Mouse (Mus musculus) liver, embryonic 12.5 days (tissue): ENCODE measurements around the gene Lmod1. TPM values are rescaled to one million over a fixed set of nuclear protein-coding genes. Genes with fewer than 3 reads are reported as not detected.
A peak's percentile ranks its signal among the peaks of the same experiment; 100 is the strongest.

Experiments used
- ATAC-seq: fragments of 200-750 bp; cut with Nextera tagmentation; 2 replicates; pipeline ENCODE4 v1.8.0; 2017; ENCODE audit warnings: moderate number of reproducible peaks, mild to moderate bottlenecking, moderate library complexity
- H3K27ac ChIP-seq: fragments of 300-500 bp; sonication (generic); 2 replicates; pipeline ENCODE4 v1.5.1; 2016; ENCODE audit warnings: mild to moderate bottlenecking
- H3K27me3 ChIP-seq: fragments of 300-500 bp; sonication (generic); replicated peaks from 2 replicates; pipeline ENCODE4 v1.6.1; 2016; ENCODE audit warnings: mild to moderate bottlenecking, moderate library complexity
- H3K36me3 ChIP-seq: fragments of 300-500 bp; sonication (generic); 2 replicates; pipeline ENCODE4 v1.6.1; 2016; ENCODE audit warnings: mild to moderate bottlenecking, moderate library complexity
- H3K4me1 ChIP-seq: fragments of 300-500 bp; sonication (generic); 2 replicates; pipeline ENCODE4 v1.6.1; 2016
- H3K4me2 ChIP-seq: fragments of 300-500 bp; sonication (generic); 2 replicates; pipeline ENCODE4 v1.6.1; 2016; ENCODE audit warnings: mild to moderate bottlenecking, moderate library complexity
- H3K4me3 ChIP-seq: fragments of 300-500 bp; sonication (generic); 2 replicates; pipeline ENCODE4 v1.5.1; 2016; ENCODE audit warnings: mild to moderate bottlenecking, moderate library complexity
- H3K9ac ChIP-seq: fragments of 300-500 bp; sonication (generic); 2 replicates; pipeline ENCODE4 v1.6.1; 2016; ENCODE audit warnings: mild to moderate bottlenecking, moderate library complexity
- H3K9me3 ChIP-seq: fragments of 300-500 bp; sonication (generic); replicated peaks from 2 replicates; pipeline ENCODE4 v1.6.1; 2016; ENCODE audit warnings: mild to moderate bottlenecking, moderate library complexity
- WGBS: fragments of 180-500 bp; shearing (Covaris S2); methylation state at CpG from one replicate; pipeline ENCODE4 v1.1.7; 2016; ENCODE audit not compliant: insufficient replicate concordance; 5-methylcytosine and 5-hydroxymethylcytosine counted together
- polyA plus RNA-seq: library from polyadenylated mRNA; unstranded; fragments of >200 nt; fragmentation: Nextera tagmentation; extraction: Ambion mirVana; gene quantifications from 2 replicates; pipeline ENCODE4 v1.2.1, GENCODE M21; 2016

Lmod1 gene
- polyA plus RNA-seq = 0.11 and 0.12 TPM in 2 replicates

DNA sequence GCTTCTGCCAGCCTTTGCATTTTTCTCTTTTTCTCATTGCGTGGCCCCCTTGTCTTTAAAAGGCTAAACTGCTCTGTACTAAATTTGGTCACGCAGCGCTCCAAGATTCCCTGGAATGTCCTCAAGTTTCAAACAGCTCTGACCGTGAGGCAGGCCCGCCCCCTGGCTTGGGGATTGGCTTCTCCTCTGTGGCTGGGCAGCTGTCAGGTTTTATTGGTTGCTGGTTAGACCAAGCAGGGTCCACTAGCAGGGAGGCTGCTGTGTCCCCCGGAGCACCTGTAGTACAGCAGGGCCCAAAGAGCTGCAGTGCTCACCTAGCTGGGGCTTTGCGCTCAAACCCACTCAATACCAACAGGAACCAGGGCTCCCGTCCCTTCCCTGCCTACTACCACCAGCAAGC is at the start of gene Lmod1:
Lmod1 (plus strand) TSS at position 237 of the 400 bp plus-strand sequence.
- WGBS = 28% methylated on average over 8 of the region's 8 CpGs
- no peaks in the 10 kb centered on the region for H3K4me1 ChIP-seq
- no peak within 1 kb of the TSS for H3K4me3 ChIP-seq
- no peaks in the 10 kb centered on the region for H3K36me3 ChIP-seq
- H3K27ac ChIP-seq = no peak within 1 kb of the TSS
- H3K9me3 ChIP-seq = no peaks in the 10 kb centered on the region
- no peak within 1 kb of the TSS for H3K4me2 ChIP-seq
- peaks cover 53% of the 10 kb centered on the region for H3K27me3 ChIP-seq
- ATAC-seq = no peak
- H3K9ac ChIP-seq = no peak within 1 kb of the TSS

DNA sequence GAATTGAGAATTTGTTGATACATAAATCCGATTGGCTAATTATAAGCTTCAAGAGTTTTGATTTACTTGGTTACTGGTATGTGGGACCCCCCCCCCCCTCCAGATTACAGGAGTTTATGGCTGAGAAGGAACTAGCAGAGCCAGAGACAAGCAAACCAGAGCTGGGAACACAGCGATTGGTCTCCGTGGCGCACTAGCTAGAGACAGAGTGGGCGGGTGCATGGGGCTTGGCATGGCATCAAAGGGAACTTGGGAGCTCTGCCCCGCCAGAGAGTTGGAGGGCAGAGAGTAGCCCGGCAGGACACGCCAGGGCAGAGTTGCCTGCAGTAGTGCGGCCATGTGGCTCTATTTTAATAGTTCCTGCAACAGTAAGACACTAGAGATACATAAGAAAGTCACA is 44.0 kb upstream of the Lmod1 start:
- Histone ChIP-seq H3K9ac (no peak overlapping the region), H3K27me3 (0 out of 2 replicates have a peak, but pooled peaks cover 6% of the 10 kb centered on the region), H3K27ac (no peak overlapping the region), H3K4me2 (no peak overlapping the region), H3K4me1 (peaks cover 24% of the 10 kb centered on the region), H3K36me3 (peaks cover 34% of the 10 kb centered on the region), H3K9me3 (no peaks in the 10 kb centered on the region), H3K4me3 (no peak overlapping the region)
- WGBS = 86% methylated on average over 9 of the region's 9 CpGs
- ATAC-seq = no peak

DNA sequence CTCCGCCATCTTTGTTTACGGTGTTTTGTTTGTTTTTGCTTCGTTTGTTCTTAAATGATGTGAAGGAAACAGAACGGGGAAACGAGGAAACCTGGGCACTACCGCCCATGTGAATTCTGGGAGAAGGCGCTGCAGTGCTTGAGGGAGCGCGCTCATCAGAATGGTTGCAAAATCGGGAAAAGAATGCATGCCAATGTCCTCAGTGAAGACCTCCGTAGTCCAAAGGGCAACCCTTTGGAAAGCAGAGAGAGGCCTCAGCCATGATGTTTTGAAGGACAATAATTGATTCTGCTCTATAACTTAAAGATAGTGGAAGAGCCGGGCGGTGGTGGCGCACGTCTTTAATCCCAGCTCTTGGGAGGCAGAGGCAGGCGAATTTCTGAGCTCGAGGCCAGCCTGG is 42.8 kb upstream of the Lmod1 start:
- Histone ChIP-seq H3K4me3 (0 out of 2 replicates have a peak overlapping the region, but pooled peaks have one; percentile 79), H3K36me3 (peaks cover 23% of the 10 kb centered on the region), H3K4me1 (peaks cover 24% of the 10 kb centered on the region), H3K9ac (no peak overlapping the region), H3K27ac (no peak overlapping the region), H3K27me3 (0 out of 2 replicates have a peak, but pooled peaks cover 6% of the 10 kb centered on the region), H3K9me3 (no peaks in the 10 kb centered on the region), H3K4me2 (peak overlapping the region; percentile 98)
- 90% methylated on average over 17 of the region's 17 CpGs for WGBS
- no peak for ATAC-seq

DNA sequence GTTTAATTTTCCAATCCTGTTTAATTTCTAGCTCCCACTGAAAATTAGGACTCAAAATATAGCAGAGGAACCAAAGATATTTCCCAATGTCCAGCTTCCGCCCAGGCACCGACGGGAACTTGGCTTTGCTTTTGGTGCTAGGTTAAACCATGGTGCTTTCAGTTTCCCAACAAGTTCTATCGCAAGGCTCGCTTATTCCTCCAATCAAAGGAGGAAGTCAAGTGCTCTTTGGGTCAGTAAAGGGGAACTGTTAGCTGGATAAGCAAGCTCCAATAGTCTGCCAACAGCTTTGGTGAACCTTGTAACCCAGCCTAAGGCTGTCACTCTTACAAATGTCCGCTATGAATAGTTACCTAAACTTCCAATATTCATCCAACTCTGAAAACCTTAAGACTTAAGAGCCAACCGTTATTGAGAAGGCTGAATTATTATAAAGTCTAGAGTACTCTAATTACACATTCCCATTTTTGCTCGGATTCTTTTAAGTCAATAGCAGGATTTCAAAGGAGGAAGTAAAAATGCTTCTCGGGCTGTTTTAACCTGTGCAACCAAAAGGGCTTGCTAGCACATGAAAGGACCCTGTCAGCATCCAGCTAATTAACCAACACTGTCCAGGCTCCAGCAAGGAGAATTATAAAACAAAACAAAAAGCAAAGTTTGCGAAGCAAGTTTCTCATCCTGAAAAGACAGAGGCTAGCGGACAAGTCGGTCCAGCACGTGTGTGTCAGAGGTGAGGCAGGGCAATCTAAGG is 41.9 kb upstream of the Lmod1 start:
- peaks cover 18% of the 10 kb centered on the region for H3K36me3 ChIP-seq
- 12% methylated on average over 13 of the region's 13 CpGs for whole genome bisulfite sequencing
- peak overlapping the region; percentile 79 for H3K4me3 ChIP-seq
- no peaks in the 10 kb centered on the region for H3K9me3 ChIP-seq
- H3K27ac ChIP-seq = peak overlapping the region; percentile 73
- peaks cover 24% of the 10 kb centered on the region for H3K4me1 ChIP-seq
- H3K9ac ChIP-seq = peak overlapping the region; percentile 82
- 0 out of 2 replicates have a peak, but pooled peaks cover 6% of the 10 kb centered on the region for H3K27me3 ChIP-seq
- H3K4me2 ChIP-seq = peak overlapping the region; percentile 98
- ATAC-seq = no peak; the same call in 1 of the 2 replicates

DNA sequence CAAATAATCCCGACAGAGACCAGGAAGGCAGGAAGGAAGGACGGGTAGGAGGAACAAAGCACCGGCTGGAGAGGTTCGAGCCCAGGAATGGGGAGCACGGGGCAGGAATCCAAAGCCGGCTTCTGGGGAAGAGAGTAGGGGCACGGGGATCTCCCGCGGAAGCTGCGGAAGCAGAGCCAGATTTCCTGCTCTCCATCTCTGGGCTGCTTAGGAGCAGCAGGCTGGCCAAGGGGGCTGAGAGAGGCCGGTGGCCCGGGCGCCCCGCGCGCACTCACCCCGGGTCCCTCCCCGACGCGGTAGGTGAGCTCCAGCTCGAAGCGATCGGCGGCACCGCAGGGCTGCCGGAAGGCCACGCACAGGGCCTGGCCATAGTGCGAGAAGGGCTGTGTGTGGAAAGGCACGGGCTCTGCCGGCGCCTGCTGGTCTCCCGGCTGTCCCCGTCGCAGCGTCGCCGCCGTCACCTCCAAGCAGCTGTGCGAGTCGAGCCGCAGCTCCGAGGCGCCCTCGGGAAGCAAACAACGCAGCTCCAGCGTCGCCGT is 41.3 kb upstream of the Lmod1 start:
- H3K9me3 ChIP-seq = no peaks in the 10 kb centered on the region
- peak overlapping the region; percentile 98 for H3K4me2 ChIP-seq
- under 1% methylated on average over 47 of the region's 48 CpGs for WGBS
- peak overlapping the region; percentile 82 for H3K9ac ChIP-seq
- H3K27me3 ChIP-seq = 0 out of 2 replicates have a peak, but pooled peaks cover 6% of the 10 kb centered on the region
- H3K4me3 ChIP-seq = peak overlapping the region; percentile 79
- peaks cover 13% of the 10 kb centered on the region for H3K36me3 ChIP-seq
- H3K4me1 ChIP-seq = peaks cover 24% of the 10 kb centered on the region
- peak; percentile 68 for ATAC-seq
- peak overlapping the region; percentile 73 for H3K27ac ChIP-seq

DNA sequence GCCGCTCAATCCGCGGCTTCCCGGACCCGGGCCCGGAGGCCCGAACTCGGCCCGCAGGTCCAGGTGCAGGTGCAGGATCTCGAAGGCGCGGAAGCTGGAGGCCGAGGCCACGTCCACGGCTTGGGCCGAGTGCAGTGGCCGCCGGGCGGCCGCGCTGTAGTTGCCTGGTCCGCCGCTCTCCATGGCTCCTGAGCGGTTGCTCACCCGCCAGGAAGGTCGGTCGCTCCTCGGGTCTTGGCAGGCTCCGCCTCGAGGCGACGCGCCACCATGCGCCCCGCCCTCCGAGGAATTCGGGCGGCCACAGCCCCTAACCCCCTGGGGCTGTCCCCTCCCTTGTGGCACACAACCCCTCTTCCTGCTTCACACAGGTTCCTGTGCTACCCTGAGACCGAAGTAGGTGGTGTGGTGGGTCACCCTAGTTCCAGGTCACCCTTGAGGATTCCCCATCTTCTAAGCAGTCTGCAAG is 40.7 kb upstream of the Lmod1 start, which contains the start of gene Rnpep:
Rnpep (minus strand) TSS at position 259 of the 466 bp plus-strand sequence.
- Histone ChIP-seq H3K36me3 (peaks cover 8% of the 10 kb centered on the region), H3K4me1 (peaks cover 24% of the 10 kb centered on the region), H3K9me3 (no peaks in the 10 kb centered on the region), H3K4me3 (peak within 1 kb of the TSS; percentile 79), H3K27ac (peak within 1 kb of the TSS; percentile 73), H3K9ac (peak within 1 kb of the TSS; percentile 82), H3K27me3 (0 out of 2 replicates have a peak, but pooled peaks cover 6% of the 10 kb centered on the region), H3K4me2 (peak within 1 kb of the TSS; percentile 98)
- peak; percentile 75 for ATAC-seq
- 3% methylated on average over 39 of the region's 39 CpGs for WGBS

DNA sequence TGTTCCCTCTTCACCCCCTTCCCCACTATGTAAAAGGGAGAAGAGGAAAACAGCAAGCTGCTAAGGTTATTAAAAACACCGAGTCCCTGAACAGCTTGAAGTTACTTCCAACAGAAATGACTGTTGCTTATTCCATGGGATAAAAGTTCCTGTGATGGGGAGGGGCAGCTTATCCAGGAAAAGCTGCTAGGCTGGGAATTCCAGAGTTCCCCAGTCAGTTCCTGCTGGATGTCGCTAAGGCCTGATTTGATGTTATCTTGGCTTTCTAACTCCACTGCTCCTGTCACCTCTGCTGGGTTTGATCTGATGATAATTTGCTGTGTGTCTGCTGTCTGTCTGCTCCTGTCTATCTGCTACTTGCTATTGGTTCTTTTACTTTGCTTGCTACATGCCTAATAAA is 38.3 kb upstream of the Lmod1 start:
- Histone ChIP-seq H3K9ac (no peak overlapping the region), H3K9me3 (no peaks in the 10 kb centered on the region), H3K36me3 (no peaks in the 10 kb centered on the region), H3K27me3 (0 out of 2 replicates have a peak, but pooled peaks cover 6% of the 10 kb centered on the region), H3K4me1 (peaks cover 24% of the 10 kb centered on the region), H3K27ac (no peak overlapping the region), H3K4me2 (no peak overlapping the region), H3K4me3 (no peak overlapping the region)
- ATAC-seq = no peak
- WGBS = 51% methylated on average over 2 of the region's 2 CpGs

DNA sequence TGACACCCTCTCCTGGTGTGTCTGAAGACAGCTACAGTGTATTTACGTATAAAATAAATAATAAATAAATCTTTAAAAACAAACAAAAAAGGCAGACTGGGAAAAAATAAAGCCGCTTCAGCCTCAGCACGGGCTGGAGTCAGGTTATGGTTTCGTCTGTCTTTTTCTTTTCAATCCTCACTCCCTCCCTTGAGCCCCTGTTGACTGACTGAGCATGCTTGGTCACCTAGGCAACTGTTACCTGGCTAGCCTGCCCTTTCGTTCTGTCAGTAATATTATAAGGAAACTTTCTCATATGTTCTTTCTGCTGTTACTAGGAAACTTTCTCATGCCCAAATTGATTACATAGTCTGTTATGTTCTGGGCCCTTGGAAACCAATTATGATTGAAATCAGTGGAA is 33.7 kb upstream of the Lmod1 start:
- H3K4me3 ChIP-seq = no peak overlapping the region
- 79% methylated on average over 5 of the region's 5 CpGs for WGBS
- H3K9ac ChIP-seq = no peak overlapping the region
- H3K4me1 ChIP-seq = no peaks in the 10 kb centered on the region
- no peak overlapping the region for H3K4me2 ChIP-seq
- no peaks in the 10 kb centered on the region for H3K9me3 ChIP-seq
- no peaks in the 10 kb centered on the region for H3K27me3 ChIP-seq
- no peak for ATAC-seq
- H3K36me3 ChIP-seq = peaks cover 17% of the 10 kb centered on the region
- no peak overlapping the region for H3K27ac ChIP-seq

DNA sequence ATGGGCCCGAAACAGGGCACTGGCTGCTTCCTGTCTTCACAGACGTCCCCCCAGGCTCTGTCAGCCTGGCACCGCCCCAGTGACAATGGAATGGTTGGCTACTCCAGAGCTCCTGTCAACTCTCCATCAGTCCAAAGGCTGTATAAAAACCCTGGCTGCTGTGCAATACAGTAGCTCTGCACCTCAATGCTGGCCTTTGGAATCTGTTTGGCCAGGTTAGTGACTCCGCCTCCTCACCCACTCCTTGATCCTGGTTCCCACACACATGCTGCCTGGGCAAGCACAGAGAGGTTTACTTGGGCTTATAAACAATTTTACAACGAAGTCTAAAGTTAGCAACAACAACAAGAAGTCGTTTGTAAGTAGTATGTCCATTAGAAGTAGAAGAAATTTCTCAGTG is 13.3 kb upstream of the Lmod1 start:
- Histone ChIP-seq H3K4me3 (no peak overlapping the region), H3K9ac (no peak overlapping the region), H3K4me1 (peaks cover 32% of the 10 kb centered on the region), H3K36me3 (peaks cover 44% of the 10 kb centered on the region), H3K4me2 (0 out of 2 replicates have a peak overlapping the region, but pooled peaks have one; percentile 1), H3K27ac (no peak overlapping the region), H3K27me3 (no peaks in the 10 kb centered on the region), H3K9me3 (no peaks in the 10 kb centered on the region)
- no peak for ATAC-seq
- WGBS = 76% methylated on average over 6 of the region's 6 CpGs

DNA sequence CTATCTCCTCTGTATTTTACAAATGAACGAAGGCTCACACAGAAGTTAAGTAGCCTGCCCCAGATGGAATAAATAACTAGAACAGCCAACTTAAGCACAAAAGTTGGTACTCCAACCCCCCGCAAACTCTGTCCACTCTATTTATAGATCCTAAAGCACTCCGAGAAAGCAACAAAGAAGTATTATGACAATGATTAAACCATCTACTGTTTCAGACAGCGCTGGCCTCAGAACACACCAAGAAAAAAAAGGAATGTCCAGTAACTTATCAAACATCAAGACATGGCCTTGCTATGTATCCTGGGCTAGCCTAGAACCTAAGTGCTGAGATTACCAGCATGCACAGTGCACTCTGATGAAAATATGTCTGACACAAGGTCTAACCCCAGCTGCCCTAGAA is 12.4 kb upstream of the Lmod1 start:
- Histone ChIP-seq H3K9ac (peak overlapping the region; percentile 83), H3K4me1 (peaks cover 32% of the 10 kb centered on the region), H3K9me3 (no peaks in the 10 kb centered on the region), H3K27me3 (no peaks in the 10 kb centered on the region), H3K4me3 (peak overlapping the region; percentile 74), H3K27ac (0 out of 2 replicates have a peak overlapping the region, but pooled peaks have one; percentile 6), H3K4me2 (peak overlapping the region; percentile 77), H3K36me3 (peaks cover 36% of the 10 kb centered on the region)
- WGBS = 81% methylated on average over 4 of the region's 4 CpGs
- no peak for ATAC-seq

DNA sequence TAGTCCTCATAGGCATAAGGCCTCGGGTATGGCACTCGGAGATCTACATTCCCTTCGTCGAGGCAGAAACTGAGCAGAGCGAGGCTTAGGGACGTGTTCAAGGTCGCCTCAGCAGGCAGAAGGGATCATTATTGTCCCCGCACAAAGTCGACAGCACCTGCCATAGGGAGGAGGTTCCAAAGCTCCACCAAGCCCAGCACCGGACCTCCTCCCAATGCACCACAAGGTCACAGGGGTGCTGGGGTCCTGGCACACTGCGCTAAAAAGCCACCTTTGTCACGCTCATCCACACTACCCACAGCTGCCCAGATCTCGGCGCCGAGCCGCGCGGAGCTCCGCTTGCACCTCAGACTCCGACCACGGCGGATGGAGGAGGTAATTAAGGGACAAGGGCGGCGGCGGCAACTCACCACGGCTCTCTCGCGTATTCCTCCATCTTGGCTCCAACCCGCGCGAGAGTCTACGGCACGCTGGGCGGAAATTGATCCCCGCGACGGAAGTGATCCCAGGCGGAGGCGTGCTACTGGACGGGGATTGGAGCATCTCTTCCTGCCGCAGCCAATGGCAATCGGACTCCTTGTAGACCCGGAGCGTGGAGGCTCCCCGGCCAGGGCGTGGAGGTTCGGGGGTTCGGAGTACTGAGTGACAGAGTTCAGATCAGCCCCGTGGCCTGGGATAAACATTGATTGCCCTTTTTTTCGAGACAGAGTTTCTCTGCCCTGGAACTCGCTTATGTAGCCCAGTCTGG is 11.1 kb upstream of the Lmod1 start, which contains the start of gene Timm17a:
Timm17a (minus strand) TSS at position 495 of the 748 bp plus-strand sequence.
- H3K27ac ChIP-seq = peak within 1 kb of the TSS; percentile 78
- H3K9ac ChIP-seq = peak within 1 kb of the TSS; percentile 83
- peak; percentile 99 for ATAC-seq
- H3K36me3 ChIP-seq = peaks cover 23% of the 10 kb centered on the region
- peak within 1 kb of the TSS; percentile 77 for H3K4me2 ChIP-seq
- H3K27me3 ChIP-seq = no peaks in the 10 kb centered on the region
- no peaks in the 10 kb centered on the region for H3K9me3 ChIP-seq
- H3K4me1 ChIP-seq = peaks cover 32% of the 10 kb centered on the region
- under 1% methylated on average over 51 of the region's 51 CpGs for WGBS
- H3K4me3 ChIP-seq = peak within 1 kb of the TSS; percentile 74
